Mouse (Mus musculus): ENCODE results near the gene Scamp3. TPM values are rescaled to one million over a fixed set of nuclear protein-coding genes. Genes with fewer than 3 reads are reported as not detected.

Scamp3 gene
- polyA plus RNA-seq, 2 experiments, result 35.3 to 41.0 TPM

DNA sequence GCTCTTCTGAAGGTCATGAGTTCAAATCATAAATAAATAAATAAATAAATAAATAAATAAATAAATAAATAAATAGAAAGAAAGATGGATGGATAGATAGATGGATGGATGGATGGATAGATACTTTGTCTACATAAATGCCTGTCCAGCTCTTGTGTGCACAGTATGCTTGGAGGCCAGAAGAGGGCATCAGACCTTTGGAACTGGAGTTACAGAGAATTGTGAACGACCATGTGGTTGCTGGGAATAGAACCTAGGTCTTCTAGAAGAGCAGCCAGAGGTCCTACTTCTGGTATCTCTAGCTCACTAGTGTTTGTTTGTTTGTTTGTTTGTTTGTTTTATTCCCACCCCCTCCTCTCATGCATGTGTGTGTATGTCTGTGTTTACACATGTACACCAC lies 16.1 kb downstream of the Scamp3 start:
- Histone ChIP-seq H3K9me3 (ENCODE audit: control insufficient read depth, low read length) (no peaks in the 10 kb centered on the region), H3K4me2 (ENCODE audit: low read depth) (no peak overlapping the region), H3K27me3 (ENCODE audit: control insufficient read depth, insufficient read depth, low read length) (no peaks in the 10 kb centered on the region), H3K4me1 (replicated peaks; ENCODE audit: control insufficient read depth in 2 of 2, insufficient read depth in 2 of 2, low read length in 1 of 2) (peaks cover 6 to 13% of the 10 kb centered on the region in 2 experiments), H3K4me3 (ENCODE audit: insufficient read depth in 1 of 2, low read depth in 2 of 2, low read length in 2 of 2) (no peak overlapping the region), H3K27ac (no peak overlapping the region), H3K9ac (replicated peaks) (no peak overlapping the region), H3K36me3 (replicated peaks; ENCODE audit: control insufficient read depth, insufficient read depth, low read depth) (no peaks in the 10 kb centered on the region)
- TF ChIP-seq EP300 (IDR thresholded peaks at IDR 0.05; ENCODE audit: low read depth) (no peak), CTCF (IDR thresholded peaks at IDR 0.05; ENCODE audit: low read depth) (peak; percentile 17; the same call in 1 of the 2 replicates)
- WGBS (ENCODE audit: insufficient replicate concordance), result 21% methylated on average over 1 of the region's 1 CpGs
- DNase-seq (ENCODE audit: low read depth in 3 of 3, low spot score in 3 of 3), result no peak
- no peak for ATAC-seq (ENCODE audit: insufficient read depth)

DNA sequence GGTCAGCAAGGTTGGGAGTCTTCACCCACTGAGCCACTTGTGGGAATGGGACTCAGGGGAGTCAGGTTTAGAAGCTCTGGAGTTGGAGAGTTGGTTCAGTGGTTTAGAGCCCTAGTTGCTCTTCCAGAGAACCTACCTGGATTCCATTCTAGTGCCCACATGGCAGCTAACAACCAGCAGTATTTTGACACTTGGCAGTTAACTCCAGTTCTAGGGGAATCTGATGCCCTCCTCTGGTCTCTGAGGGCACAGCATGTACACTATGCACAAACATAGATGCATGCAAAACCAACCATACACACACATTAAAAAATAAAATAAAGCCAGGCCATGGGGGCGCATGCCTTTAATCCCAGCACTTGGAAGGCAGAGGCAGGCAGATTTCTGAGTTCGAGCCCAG lies 16.6 kb downstream of the Scamp3 start:
- WGBS (ENCODE audit: insufficient replicate concordance), result 62% methylated on average over 2 of the region's 2 CpGs
- Histone ChIP-seq H3K9me3 (ENCODE audit: control insufficient read depth, low read length) (no peaks in the 10 kb centered on the region), H3K9ac (replicated peaks) (no peak overlapping the region), H3K4me3 (ENCODE audit: insufficient read depth in 1 of 2, low read depth in 2 of 2, low read length in 2 of 2) (no peak overlapping the region), H3K27me3 (ENCODE audit: control insufficient read depth, insufficient read depth, low read length) (no peaks in the 10 kb centered on the region), H3K4me2 (ENCODE audit: low read depth) (no peak overlapping the region), H3K4me1 (replicated peaks; ENCODE audit: control insufficient read depth in 2 of 2, insufficient read depth in 2 of 2, low read length in 1 of 2) (peaks cover 6 to 13% of the 10 kb centered on the region in 2 experiments), H3K36me3 (replicated peaks; ENCODE audit: control insufficient read depth, insufficient read depth, low read depth) (no peaks in the 10 kb centered on the region), H3K27ac (no peak overlapping the region)
- no peak for DNase-seq (ENCODE audit: low read depth in 3 of 3, low spot score in 3 of 3)
- TF ChIP-seq EP300 (IDR thresholded peaks at IDR 0.05; ENCODE audit: low read depth), result no peak
- peak; percentile 43 for TF ChIP-seq CTCF (IDR thresholded peaks at IDR 0.05; ENCODE audit: low read depth)
- no peak for ATAC-seq (ENCODE audit: insufficient read depth)

DNA sequence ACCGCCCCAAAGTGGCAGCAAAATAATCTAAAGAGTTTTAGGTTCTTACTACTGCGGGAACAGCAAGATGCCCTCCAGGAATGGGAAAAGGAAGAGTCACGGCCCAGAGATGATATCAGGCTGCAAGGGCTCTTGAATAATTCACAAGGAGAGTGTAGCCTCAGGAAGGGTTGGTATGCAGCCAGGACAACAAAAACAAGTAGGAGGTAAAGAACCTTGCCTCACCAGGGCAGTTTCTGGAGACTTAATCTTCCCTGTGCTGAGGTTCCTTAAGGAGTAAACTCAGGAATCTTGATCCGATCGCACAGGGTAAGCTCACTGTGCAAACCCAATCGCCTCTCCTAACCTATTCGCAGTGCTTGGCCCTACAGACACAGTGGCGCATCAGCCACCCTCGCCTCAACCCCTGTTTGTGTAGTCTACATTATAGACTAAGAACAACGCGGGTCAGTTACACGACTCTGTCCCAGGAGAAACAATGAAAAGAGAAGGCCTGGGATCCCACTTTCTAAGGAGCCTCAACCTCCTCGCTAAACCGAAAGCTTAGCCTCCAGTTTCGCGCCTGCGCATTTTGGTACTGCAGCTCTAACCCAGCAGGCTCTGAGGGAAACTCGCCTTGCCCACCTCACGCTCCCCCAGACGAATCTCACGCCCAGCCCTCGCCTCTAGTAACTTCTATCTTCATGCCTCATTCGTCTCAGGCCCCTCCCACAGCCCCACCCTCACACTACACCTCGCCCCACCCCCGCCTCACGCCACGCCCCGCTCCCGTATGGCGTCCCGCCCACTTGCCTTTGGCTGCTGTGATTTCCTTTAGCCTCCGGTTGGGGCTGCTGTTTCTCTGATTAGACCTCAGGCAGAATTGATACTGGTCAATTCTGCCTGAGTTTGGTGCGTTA lies 19.0 kb downstream of the Scamp3 start:
- H3K9ac ChIP-seq (replicated peaks), result peak overlapping the region; percentile 38
- no peaks in the 10 kb centered on the region for H3K36me3 ChIP-seq (replicated peaks; ENCODE audit: control insufficient read depth, insufficient read depth, low read depth)
- H3K4me2 ChIP-seq (ENCODE audit: low read depth), result peak overlapping the region; percentile 76
- H3K9me3 ChIP-seq (ENCODE audit: control insufficient read depth, low read length), result no peaks in the 10 kb centered on the region
- DNase-seq (ENCODE audit: low read depth in 3 of 3, low spot score in 3 of 3), result peak; percentile 75 to 83 (median 76)
- TF ChIP-seq CTCF (IDR thresholded peaks at IDR 0.05; ENCODE audit: low read depth), result peak; percentile 57
- no peak for TF ChIP-seq EP300 (IDR thresholded peaks at IDR 0.05; ENCODE audit: low read depth)
- H3K4me1 ChIP-seq (replicated peaks; ENCODE audit: control insufficient read depth in 2 of 2, insufficient read depth in 2 of 2, low read length in 1 of 2), result peaks cover 6 to 13% of the 10 kb centered on the region in 2 experiments
- H3K4me3 ChIP-seq (ENCODE audit: insufficient read depth in 1 of 2, low read depth in 2 of 2, low read length in 2 of 2), result peak overlapping the region; percentile 48 to 88
- ATAC-seq (ENCODE audit: insufficient read depth), result peak; percentile 95
- WGBS (ENCODE audit: insufficient replicate concordance), result 7% methylated on average over 33 of the region's 33 CpGs
- no peaks in the 10 kb centered on the region for H3K27me3 ChIP-seq (ENCODE audit: control insufficient read depth, insufficient read depth, low read length)
- no peak overlapping the region for H3K27ac ChIP-seq

DNA sequence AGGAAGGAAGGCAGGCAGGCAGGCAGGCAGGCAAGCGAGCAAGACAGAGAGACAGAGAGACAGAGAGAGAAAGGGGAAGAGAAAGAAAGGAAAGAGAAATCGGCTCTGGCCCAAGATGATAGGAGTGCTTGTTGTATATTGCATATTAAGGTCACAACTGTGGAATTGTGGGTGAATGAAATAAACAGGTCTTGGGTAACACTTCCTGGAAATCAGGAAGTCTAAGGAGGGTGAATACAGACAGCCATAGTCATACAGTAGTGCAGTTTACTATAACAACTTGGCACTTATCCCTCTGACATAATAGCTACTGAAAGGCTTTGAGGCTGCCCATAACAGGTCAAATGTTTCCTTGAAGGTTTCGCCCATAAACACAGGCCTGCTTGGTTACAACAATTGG lies 22.6 kb downstream of the Scamp3 start:
- Histone ChIP-seq H3K4me2 (ENCODE audit: low read depth) (no peak overlapping the region), H3K27ac (no peak overlapping the region), H3K27me3 (ENCODE audit: control insufficient read depth, insufficient read depth, low read length) (no peaks in the 10 kb centered on the region), H3K36me3 (replicated peaks; ENCODE audit: control insufficient read depth, insufficient read depth, low read depth) (no peaks in the 10 kb centered on the region), H3K4me1 (replicated peaks; ENCODE audit: control insufficient read depth in 2 of 2, insufficient read depth in 2 of 2, low read length in 1 of 2) (peaks cover 6 to 18% of the 10 kb centered on the region in 2 experiments), H3K9ac (replicated peaks) (no peak overlapping the region), H3K9me3 (ENCODE audit: control insufficient read depth, low read length) (no peaks in the 10 kb centered on the region), H3K4me3 (ENCODE audit: insufficient read depth in 1 of 2, low read depth in 2 of 2, low read length in 2 of 2) (no peak overlapping the region)
- ATAC-seq (ENCODE audit: insufficient read depth) (no peak), DNase-seq (ENCODE audit: low read depth in 3 of 3, low spot score in 3 of 3) (no peak)
- TF ChIP-seq EP300 (IDR thresholded peaks at IDR 0.05; ENCODE audit: low read depth) (no peak), CTCF (IDR thresholded peaks at IDR 0.05; ENCODE audit: low read depth) (no peak)
- WGBS (ENCODE audit: insufficient replicate concordance), result 43% methylated on average over 3 of the region's 3 CpGs

Measured in liver, embryonic 14.5 days (tissue).